Mouse (Mus musculus): ENCODE measurements around the gene Nrde2.
"Not testable (repeated sequence)": the region's sequence is repeated elsewhere in the genome, so short reads cannot be mapped to it uniquely, and the experiment has no call there.

Nrde2 gene

DNA sequence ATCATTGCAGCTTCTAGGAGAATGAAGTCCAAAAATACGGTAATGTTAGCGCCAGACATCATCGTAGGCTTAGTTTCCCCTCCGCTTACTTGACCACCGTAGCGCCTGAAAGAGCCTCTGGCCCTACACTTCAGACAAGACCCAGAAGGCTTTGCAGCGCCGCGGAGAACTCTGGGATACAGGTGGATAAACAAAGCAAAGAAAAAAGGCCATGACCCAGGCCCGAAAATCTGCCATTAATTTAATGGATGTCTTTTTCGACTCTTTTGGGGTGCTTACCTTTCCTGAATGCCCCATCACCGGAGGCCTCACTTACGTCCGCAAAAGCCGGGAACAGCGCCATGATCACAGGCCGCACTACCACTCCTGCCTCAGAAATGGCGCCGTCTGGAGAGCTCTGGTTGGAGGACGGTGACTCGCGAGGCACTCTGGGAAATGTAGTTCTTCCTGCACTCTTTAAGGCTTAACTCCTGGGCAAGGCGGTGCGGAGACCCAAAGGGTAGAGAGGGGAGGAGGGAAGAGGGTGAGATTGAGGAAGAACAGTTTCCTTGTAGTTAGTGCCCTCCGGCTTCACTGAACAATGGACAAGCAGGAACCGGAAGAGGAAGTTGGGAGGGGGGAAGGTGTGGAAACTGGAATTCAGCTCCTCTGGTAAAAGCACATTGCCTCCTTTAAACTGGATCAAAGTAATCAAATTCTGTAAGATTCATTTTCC is at the start of gene Nrde2:
Gene Nrde2 (minus strand): TSS at position 393 of the 715 bp plus-strand sequence.
- DNase-seq: peak; percentile 92 to 93

DNA sequence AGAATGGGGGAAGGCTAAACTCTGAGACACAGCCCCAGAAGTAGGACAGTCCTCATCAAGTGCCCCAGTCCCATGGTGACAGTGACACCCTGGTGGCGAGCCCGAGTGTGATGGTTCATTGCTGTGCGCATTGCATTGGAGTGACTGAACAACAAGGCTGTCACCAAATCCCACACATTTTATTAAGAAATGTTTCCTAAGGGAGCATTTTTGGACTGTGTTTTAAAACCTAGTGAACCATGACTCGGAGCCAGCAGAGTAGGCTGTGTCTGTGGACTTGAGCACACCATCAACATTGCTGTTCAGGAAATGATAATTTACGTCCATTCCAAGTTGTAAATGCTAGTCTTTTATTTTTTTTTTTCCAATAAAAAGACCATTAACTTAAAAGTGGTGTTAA is 47.5 kb upstream of the Nrde2 start:
- DNase-seq: no peak

GRCm38 (mm10) chr12:100206521-100206920 is 47.1 kb upstream of the Nrde2 start:
- DNase-seq: no peak

DNA sequence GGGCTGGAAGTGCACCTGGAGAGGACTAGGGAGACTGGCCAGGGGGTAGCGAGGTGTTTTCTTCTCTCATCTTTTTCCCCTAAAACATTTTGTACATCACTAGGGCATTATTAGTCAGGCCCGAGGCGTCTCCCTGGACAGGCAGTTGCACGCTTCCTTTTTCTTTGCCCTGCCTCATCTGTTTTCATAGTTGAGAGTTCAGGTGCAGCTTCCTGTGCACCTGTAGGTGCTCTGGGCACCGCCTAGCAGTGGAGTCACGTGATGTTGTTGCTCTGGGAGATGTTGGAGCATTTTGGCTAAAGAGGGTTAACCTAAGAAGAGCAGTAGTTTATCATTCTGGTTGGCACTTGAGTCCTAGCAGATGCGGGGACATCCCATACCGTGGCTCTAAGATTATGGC is 45.7 kb upstream of the Nrde2 start:
- DNase-seq: no peak

GRCm38 (mm10) chr12:100203759-100204158 is 44.3 kb upstream of the Nrde2 start:
- no peak for DNase-seq

DNA sequence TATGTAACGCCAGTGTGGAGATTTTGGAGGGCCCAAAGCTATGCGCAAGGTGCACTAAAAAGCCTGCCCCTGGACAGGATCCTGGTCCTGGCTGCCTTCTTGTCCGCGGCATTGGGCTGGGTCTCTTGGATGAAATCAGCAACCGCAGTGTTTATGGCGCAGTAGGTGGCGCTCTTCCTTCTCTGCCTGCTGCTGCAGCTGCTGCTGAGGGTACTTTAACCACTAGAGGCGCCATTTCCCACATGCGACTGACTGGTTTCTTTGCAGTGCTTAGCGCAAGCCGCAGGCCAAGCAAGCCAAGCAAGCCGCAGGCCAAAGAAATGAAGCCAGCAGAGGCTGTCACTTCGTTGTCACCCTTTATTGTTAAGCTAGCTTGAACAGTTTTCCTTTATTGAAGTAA is 42.4 kb upstream of the Nrde2 start:
- peak; percentile 93 to 95 for DNase-seq

GRCm38 (mm10) chr12:100201363-100201711 is 41.9 kb upstream of the Nrde2 start:
- DNase-seq: no peak

- DNase-seq: no peak
These were observed 41.4 kb upstream of the Nrde2 start for GRCm38 (mm10) chr12:100200645-100201362.

GRCm38 (mm10) chr12:100199891-100200644 is 40.6 kb upstream of the Nrde2 start:
- DNase-seq: peak; percentile 82 to 85

GRCm38 (mm10) chr12:100198967-100199660 is 39.7 kb upstream of the Nrde2 start, which contains the start of gene Calm1:
Calm1 (plus strand) TSS chr12:100199435.
- peak; percentile 97 to 98 for DNase-seq

GRCm38 (mm10) chr12:100196786-100197185 is 37.3 kb upstream of the Nrde2 start:
- DNase-seq: no peak

DNA sequence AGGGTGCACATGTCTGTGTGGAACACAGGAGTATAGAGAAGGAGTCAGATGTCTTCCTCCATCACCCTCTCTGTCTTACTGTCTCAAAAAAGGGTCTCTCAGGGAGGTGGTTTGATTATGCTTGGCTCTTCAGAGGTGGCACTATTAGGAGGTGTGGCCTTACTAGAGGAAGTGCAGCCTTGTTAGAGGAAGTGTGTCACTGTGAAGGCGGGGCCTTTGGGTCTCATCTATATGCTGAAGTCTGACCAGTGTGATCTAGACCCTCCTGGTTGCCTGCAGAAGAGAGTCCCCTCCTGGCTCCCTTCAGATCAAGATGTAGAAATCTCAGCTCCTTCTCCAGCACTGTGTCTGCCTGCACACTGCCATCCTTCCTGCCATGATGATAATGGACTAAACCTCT is 34.7 kb upstream of the Nrde2 start:
- DNase-seq: no peak

DNA sequence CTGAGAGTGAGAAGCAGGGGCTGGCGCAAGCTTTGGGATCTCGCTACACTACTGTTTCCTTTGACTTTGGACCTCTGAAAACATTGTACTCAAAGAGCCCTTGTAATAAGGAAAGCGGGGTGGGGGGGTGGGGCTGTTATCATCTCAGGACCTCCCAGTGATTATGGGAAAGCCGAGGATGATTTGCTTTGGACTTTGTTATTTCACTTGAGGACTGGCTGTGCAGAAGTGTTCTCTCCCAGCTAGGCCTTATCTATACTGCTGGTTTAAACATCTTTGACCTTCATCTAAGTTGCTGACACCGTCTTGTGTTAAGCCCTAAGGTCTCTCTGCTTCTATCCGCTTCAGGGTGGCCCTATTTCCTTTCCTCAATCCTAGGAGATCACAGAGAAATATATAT is 31.3 kb upstream of the Nrde2 start:
- no peak for DNase-seq

DNA sequence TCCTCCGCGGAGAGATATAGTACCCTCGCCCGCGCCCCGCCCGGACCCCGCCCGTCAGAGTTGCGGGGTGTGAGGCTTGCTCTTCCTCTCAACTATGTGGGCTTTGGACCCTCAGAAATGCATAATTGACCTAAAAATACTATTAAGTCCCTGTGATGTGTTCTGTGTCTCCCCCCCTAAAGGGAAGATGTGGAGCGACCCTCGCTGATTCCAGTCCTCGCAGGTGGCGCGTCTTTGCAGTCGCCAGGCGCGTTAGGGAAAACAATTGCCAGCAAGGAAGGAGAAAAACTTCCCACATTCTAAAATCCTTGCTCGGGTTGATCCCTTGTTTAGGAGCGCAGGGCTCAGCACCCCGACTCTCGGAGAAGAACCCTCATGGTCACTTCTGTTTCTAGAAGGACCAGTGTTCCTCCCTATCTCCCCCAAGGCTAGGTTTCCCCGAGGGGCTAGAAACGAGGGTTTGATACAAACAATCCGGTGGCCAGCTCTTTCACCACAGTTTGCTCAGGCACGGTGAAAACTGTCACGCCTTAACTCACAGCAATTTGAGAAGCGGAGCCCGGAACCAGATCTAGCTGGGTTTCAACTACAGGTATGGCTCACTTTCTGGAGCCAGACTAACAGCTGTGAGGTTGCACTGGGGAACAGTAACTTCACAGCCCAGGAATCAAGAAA is 28.4 kb upstream of the Nrde2 start:
- DNase-seq: peak in 1 of 2 experiments; percentile 44

DNA sequence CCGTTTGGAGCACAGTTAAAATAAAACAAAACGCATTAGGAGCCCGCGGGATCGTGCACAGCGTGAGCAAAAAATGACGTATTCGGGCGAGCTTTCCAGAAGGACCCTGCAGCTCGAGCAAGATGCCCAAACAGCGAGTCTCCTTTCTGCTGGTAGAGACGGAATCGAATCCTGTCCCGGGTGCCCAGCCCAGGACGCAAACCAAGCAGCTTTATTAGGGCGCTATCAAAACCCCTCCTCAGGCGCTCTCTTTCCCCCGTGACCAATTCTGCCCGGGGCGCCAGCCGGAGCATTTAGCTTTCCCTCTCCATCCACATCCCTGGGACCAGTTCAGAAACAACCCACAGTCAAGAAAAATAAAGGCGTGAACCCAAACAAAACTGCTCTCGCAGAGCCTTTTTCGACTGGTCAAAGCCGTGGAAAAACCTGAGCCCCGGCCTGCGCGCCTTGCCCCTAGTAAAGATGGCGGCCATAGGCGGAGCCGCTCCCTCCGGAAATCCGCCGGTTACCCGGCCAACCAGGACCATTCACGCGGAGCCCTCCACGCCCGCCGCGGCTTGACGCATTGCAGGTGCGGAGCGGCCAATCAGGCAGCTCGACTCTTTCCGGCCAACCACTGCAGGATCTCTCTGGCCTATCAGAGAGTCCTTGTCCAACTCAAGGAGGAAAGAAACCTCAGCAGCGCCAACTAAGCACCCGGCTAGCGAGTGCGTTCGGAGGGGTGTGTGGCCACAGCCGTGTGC is 27.7 kb upstream of the Nrde2 start:
- DNase-seq: peak; percentile 99 to 100

- DNase-seq: peak in 1 of 2 experiments; percentile 46
These were observed 26.9 kb upstream of the Nrde2 start for GRCm38 (mm10) chr12:100186376-100186775.

DNA sequence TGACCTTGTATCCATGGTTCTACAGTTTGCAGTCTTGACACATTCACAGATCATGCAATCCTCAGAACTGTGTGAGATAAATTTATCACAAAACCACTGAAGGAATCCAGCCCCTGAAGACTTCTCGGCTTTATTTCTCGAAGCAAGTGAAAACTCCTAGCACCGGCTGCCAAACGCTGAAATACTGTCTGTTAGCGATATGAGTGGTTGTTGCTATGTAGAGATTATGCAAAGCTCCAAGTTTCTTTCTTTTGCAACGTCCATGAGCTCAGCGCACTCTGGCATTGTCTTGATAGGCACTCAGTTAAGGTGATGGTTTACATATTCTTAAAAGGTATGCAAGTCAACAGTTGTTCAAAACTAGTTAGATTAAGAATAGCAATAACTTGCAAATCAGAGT is 26.4 kb upstream of the Nrde2 start:
- DNase-seq: peak in 1 of 2 experiments; percentile 30

GRCm38 (mm10) chr12:100184976-100185375 is 25.5 kb upstream of the Nrde2 start:
- not testable (repeated sequence) for DNase-seq

DNA sequence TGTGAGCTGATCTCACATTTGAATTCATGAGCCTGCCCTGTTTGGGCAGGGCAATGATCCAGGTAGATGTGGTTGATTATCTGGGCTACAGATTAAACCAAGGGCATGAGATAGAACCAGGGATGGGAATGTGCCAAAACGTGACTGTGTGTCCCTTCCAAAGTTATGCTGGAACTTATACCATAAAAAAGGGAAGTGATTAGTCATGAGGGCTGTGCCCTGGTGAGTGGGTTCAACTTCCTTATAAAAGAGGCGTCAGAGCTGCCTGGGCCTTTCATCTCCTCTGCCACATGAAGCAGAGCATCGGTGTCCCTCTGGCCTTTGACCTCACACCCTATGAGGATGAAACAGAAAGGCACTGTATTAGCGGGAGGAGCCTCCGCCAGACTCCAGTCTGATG is 24.5 kb upstream of the Nrde2 start:
- peak; percentile 26 to 38 for DNase-seq

DNA sequence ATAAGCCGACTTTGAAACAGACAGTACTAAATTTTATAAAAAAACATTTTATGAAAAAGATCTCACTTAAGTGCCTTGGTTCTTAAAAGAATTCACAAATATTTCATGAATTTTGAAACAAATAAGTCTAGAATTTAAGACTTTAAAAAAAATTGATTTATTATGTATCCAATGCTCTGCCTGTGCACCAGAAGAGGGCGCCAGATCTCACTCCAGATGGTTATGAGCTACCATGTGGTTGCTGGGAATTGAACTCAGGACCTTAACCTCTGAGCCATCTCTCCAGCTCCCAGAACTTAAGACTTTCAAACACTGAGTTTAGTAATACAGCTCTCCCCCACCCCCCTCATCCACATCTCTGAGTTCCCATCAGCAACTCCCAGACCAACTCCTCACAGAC is 23.2 kb upstream of the Nrde2 start:
- DNase-seq: no peak

GRCm38 (mm10) chr12:100180802-100181201 is 21.3 kb upstream of the Nrde2 start:
- no peak for DNase-seq

Data from lung, postnatal 4 days (tissue).